Mouse (Mus musculus) stomach, postnatal 0 days (tissue): ENCODE data around the gene Dppa2. TPM values are rescaled to one million over a fixed set of nuclear protein-coding genes. Genes with fewer than 3 reads are reported as not detected.
A peak's percentile ranks its signal among the peaks of the same experiment; 100 is the strongest.
"Not testable (repeated sequence)": the region's sequence is repeated elsewhere in the genome, so short reads cannot be mapped to it uniquely, and the experiment has no call there.

Experiments
- ATAC-seq: fragments of 200-750 bp; cut with Nextera tagmentation; 2 replicates; pipeline ENCODE4 v1.8.0; 2017; ENCODE audit not compliant: low FRiP score, low TSS enrichment
- DNase-seq: peaks from one replicate; pipeline ENCODE4 v3.0.0-alpha.2; 2016; ENCODE audit warnings: low spot score
- H3K27ac ChIP-seq: fragments of 300-500 bp; sonication (generic); replicated peaks from 2 replicates; pipeline ENCODE4 v1.5.1; 2014; ENCODE audit warnings: mild to moderate bottlenecking, control low read depth
- H3K27me3 ChIP-seq: fragments of 300-500 bp; sonication (generic); 2 replicates; pipeline ENCODE4 v1.6.1; 2014; ENCODE audit warnings: low read length; ENCODE audit not compliant: control insufficient read depth, insufficient read depth
- H3K36me3 ChIP-seq: fragments of 300-500 bp; sonication (generic); 2 replicates; pipeline ENCODE4 v1.6.1; 2014; ENCODE audit warnings: low read length, mixed read lengths; ENCODE audit not compliant: control insufficient read depth, insufficient read depth
- H3K4me1 ChIP-seq: fragments of 300-500 bp; sonication (generic); replicated peaks from 2 replicates; pipeline ENCODE4 v1.6.1; 2014; ENCODE audit warnings: antibody characterized with exemption; ENCODE audit not compliant: control insufficient read depth, insufficient read depth
- H3K4me2 ChIP-seq: fragments of 300-500 bp; sonication (generic); replicated peaks from 2 replicates; pipeline ENCODE4 v1.6.1; 2014; ENCODE audit warnings: low read depth, mild to moderate bottlenecking, control low read depth, moderate library complexity
- H3K4me3 ChIP-seq: fragments of 300-500 bp; sonication (generic); 2 replicates; pipeline ENCODE4 v1.5.1; 2014; ENCODE audit warnings: low read depth, low read length, control low read depth
- H3K9ac ChIP-seq: fragments of 300-500 bp; sonication (generic); 2 replicates; pipeline ENCODE4 v1.6.1; 2014; ENCODE audit warnings: mild to moderate bottlenecking, low read length, control low read depth, mixed read lengths
- H3K9me3 ChIP-seq: fragments of 300-500 bp; sonication (generic); 2 replicates; pipeline ENCODE4 v1.6.1; 2016; ENCODE audit warnings: low read length; ENCODE audit not compliant: control insufficient read depth
- CTCF ChIP-seq: IDR thresholded peaks from 2 replicates; pipeline ENCODE4 v1.5.1; 2016; ENCODE audit warnings: antibody characterized with exemption, low read depth, mild to moderate bottlenecking, moderate library complexity
- EP300 ChIP-seq: optimal IDR thresholded peaks from 2 replicates; pipeline ENCODE3; 2016; ENCODE audit warnings: antibody characterized with exemption
- WGBS: fragments of 180-500 bp; shearing (Covaris S2); extraction: QIAGEN DNeasy Blood & Tissue Kit; methylation state at CpG from one replicate; pipeline ENCODE4 v1.1.7; 2014; 5-methylcytosine and 5-hydroxymethylcytosine counted together
- polyA plus RNA-seq: library from polyadenylated mRNA; unstranded; fragments of >200 nt; fragmentation: Nextera tagmentation; extraction: Ambion mirVana; gene quantifications from 2 replicates; pipeline ENCODE4 v1.2.1, GENCODE M21; 2015

Gene Dppa2
- polyA plus RNA-seq, 1 experiment from 2014 or later = not detected

DNA sequence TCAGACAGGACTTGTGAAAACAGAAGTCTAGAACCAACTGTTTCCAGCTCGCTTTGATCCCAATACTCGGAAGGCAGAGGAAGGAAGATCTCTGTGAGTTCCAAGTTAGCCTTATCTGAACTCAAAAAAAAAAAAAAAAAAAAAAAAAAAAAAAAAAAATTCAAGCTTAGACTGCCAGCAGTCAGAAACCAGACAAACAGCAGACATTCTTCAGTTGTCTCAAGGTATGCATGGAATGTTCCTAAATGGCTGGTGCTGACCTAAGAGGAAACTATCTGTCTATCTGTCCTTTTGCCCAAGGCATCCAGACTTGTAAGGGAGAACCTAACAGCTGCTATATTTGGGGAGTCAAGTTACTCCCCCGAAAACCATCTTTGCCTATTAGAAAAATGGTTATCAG, 275 bp downstream of the Dppa2 start:
- Histone ChIP-seq H3K4me3 (no peak overlapping the region), H3K36me3 (no peaks in the 10 kb centered on the region), H3K9me3 (no peaks in the 10 kb centered on the region), H3K27me3 (no peaks in the 10 kb centered on the region), H3K4me2 (no peak overlapping the region), H3K27ac (no peak overlapping the region), H3K4me1 (no peaks in the 10 kb centered on the region), H3K9ac (no peak overlapping the region)
- 57% methylated on average over 3 of the region's 3 CpGs for WGBS
- DNase-seq (no peak), ATAC-seq (no peak)
- no peak for TF ChIP-seq CTCF
- no peak for TF ChIP-seq EP300

DNA sequence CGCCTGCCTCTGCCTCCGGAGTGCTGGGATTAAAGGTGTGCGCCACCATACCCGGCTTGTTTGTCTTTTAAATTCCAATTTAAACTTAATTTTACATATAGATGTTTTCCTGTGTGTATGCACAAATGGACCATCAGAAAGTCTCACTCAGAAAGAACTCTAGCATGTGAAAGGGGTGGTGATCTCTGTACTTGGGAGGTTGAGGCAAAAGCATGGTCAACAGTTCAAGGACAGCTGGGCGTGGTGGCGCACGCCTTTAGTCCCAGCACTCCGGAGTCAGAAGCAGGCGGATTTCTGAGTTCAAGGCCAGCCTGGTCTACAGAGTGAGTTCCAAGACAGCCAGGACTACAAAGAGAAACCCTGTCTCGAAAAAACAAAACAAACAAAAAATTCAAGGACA, 5.2 kb downstream of the Dppa2 start:
- not testable (repeated sequence) for DNase-seq, H3K9ac ChIP-seq, H3K27me3 ChIP-seq, H3K36me3 ChIP-seq, H3K4me2 ChIP-seq, ATAC-seq, H3K4me1 ChIP-seq, H3K27ac ChIP-seq, H3K9me3 ChIP-seq, H3K4me3 ChIP-seq
- WGBS = 96% methylated on average over 10 of the region's 10 CpGs

DNA sequence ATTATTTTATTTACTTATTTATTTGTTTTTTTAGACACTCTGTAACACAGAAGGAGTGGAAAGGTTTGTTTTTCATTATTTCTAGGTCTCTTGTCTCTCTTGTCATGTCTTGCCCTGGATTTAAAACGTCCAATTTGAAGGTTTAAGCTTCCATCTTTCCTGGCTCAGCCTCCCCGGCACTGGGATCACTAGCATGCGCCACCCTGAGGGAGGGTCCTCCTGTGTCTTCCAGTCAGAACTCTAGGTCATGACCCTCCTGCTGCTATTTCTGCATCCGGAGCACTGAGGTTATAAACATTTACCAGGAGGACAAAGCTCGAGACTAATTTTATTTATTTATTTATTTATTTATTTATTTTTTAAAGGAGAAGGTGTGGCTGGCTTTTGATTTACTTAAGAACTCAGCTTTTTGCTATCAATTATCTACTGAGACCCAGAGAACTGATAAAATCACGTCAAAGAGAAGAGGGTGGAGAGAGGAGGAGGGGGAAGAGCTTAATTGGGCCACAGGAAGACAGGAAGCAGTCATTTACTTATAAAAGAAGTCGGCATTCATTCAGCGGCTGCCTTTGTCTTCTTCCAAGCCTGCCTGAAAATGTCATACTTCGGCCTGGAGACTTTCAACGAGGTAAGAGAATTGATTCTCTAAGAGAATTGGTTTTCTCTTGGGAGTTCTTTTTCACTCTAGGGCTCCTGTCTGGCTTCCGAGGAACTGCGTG, 6.4 kb downstream of the Dppa2 start:
- ATAC-seq = no peak
- no peaks in the 10 kb centered on the region for H3K4me1 ChIP-seq

DNA sequence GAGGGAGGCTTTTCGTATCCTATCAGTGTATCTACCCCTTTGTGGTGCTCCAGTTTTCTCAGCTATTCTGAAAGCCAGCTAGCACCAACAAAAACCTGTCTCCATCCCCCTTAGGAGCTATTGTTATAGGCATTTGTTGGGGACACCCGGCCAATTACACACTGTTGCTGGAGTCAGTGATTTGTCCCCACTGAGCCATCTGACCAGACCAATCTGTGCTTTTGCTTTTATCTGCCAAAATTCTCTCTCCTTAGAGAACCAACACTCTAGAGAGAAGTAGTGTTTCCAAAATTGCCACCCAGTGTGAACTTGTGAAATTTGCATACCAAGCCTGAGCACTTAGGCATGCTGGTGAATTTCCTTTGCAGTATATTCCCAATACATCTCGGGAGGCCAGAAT, 11.6 kb downstream of the Dppa2 start:
- H3K27me3 ChIP-seq = no peaks in the 10 kb centered on the region
- DNase-seq = no peak
- H3K9me3 ChIP-seq = no peaks in the 10 kb centered on the region
- H3K4me3 ChIP-seq = no peak overlapping the region
- no peak overlapping the region for H3K4me2 ChIP-seq
- TF ChIP-seq EP300 (no peak), CTCF (no peak)
- H3K4me1 ChIP-seq = no peaks in the 10 kb centered on the region
- ATAC-seq = no peak
- H3K36me3 ChIP-seq = no peaks in the 10 kb centered on the region
- no peak overlapping the region for H3K27ac ChIP-seq
- no peak overlapping the region for H3K9ac ChIP-seq
- WGBS = 82% methylated on average over 3 of the region's 3 CpGs

More for the DNA sequence above, 6.4 kb downstream of the Dppa2 start:
- TF ChIP-seq CTCF = no peak
- TF ChIP-seq EP300 = no peak
- WGBS = 77% methylated on average over 12 of the region's 12 CpGs
- Histone ChIP-seq H3K9me3 (no peaks in the 10 kb centered on the region), H3K4me3 (no peak overlapping the region), H3K27me3 (no peaks in the 10 kb centered on the region), H3K27ac (no peak overlapping the region), H3K9ac (no peak overlapping the region), H3K36me3 (no peaks in the 10 kb centered on the region), H3K4me2 (no peak overlapping the region)
- no peak for DNase-seq

DNA sequence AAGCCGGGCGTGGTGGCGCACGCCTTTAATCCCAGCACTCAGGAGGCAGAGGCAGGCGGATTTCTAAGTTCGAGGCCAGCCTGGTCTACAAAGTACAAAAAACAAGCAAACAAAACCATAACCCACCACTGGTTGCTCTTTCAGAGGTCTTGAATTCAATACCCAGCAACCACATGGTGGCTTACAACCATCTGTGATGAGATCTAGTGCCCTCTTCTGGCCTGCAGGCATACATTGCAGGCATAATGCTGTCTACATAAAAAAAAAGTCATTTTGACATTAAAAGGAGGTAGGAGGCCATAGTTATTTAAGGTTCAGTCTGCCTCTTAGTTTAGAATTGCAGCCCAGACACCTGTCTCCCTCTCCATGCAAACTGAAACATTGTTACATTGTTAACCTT, 17.1 kb downstream of the Dppa2 start:
- no peak for ATAC-seq
- H3K4me1 ChIP-seq = no peaks in the 10 kb centered on the region
- TF ChIP-seq CTCF = peak; percentile 19; the same call in 1 of the 2 replicates
- TF ChIP-seq EP300 = no peak
- WGBS = 92% methylated on average over 6 of the region's 6 CpGs
- H3K9me3 ChIP-seq = no peaks in the 10 kb centered on the region
- H3K36me3 ChIP-seq = no peaks in the 10 kb centered on the region
- no peak overlapping the region for H3K4me2 ChIP-seq
- H3K27me3 ChIP-seq = no peaks in the 10 kb centered on the region
- H3K9ac ChIP-seq = no peak overlapping the region
- DNase-seq = no peak
- H3K4me3 ChIP-seq = no peak overlapping the region
- no peak overlapping the region for H3K27ac ChIP-seq

DNA sequence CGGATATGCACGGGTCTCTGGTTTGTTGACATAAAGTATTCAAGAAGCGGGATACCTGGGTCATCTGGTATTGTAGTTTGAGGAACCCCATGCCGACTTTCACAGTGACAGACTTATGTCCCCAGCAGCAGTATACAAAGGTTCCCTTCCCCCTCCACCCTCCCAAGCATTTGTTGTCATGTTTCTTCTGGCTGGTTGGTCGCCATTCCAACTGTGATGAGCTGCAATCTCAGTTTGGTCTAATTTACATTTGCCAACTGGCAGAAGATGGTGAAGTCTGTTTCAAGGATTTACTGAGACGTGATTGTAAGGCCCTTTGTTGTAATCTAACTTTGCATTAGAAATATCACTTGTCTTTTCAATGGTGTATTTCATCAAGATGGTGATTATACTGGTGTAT, 19.4 kb downstream of the Dppa2 start:
- no peak overlapping the region for H3K9ac ChIP-seq
- H3K4me2 ChIP-seq = no peak overlapping the region
- WGBS = 65% methylated on average over 6 of the region's 6 CpGs
- H3K9me3 ChIP-seq = no peaks in the 10 kb centered on the region
- TF ChIP-seq CTCF = no peak
- no peak for TF ChIP-seq EP300
- DNase-seq = no peak
- no peak overlapping the region for H3K27ac ChIP-seq
- no peaks in the 10 kb centered on the region for H3K4me1 ChIP-seq
- ATAC-seq = no peak
- no peaks in the 10 kb centered on the region for H3K27me3 ChIP-seq
- H3K4me3 ChIP-seq = no peak overlapping the region
- H3K36me3 ChIP-seq = no peaks in the 10 kb centered on the region
